Mouse (Mus musculus): ENCODE results near the gene Msh2. TPM values are rescaled to one million over a fixed set of nuclear protein-coding genes. Genes with fewer than 3 reads are reported as not detected.
A peak's percentile ranks its signal among the peaks of the same experiment; 100 is the strongest.

Msh2 gene
- 55.0 and 59.5 TPM in 2 replicates for polyA plus RNA-seq (2015; fragmentation: Nextera tagmentation; extraction: Ambion mirVana)

GRCm38 (mm10) chr17:87671890-87672660 lies at the start of gene Msh2:
TSS of gene Msh2 (plus strand) at chr17:87672330.
- Histone ChIP-seq H3K9ac (ENCODE audit: low read depth, low read length) (peak within 1 kb of the TSS; percentile 92), H3K36me3 (ENCODE audit: control insufficient read depth, insufficient read depth, low read length) (no peaks in the 10 kb centered on the region), H3K4me1 (ENCODE audit: control insufficient read depth, insufficient read depth, low read length) (peaks cover 17% of the 10 kb centered on the region), H3K4me3 (ENCODE audit: low read length) (peak within 1 kb of the TSS; percentile 97), H3K9me3 (ENCODE audit: control insufficient read depth, low read length) (no peaks in the 10 kb centered on the region), H3K27ac (ENCODE audit: low read length) (peak within 1 kb of the TSS; percentile 85), H3K4me2 (ENCODE audit: low read depth, low read length) (peak within 1 kb of the TSS; percentile 82), H3K27me3 (replicated peaks; ENCODE audit: control insufficient read depth, insufficient read depth, low read length) (no peaks in the 10 kb centered on the region)
- ATAC-seq, result peak; percentile 99
- WGBS, result under 1% methylated on average over 44 of the region's 44 CpGs

GRCm38 (mm10) chr17:87625510-87626086 lies 46.5 kb upstream of the Msh2 start:
- Histone ChIP-seq H3K36me3 (ENCODE audit: control insufficient read depth, insufficient read depth, low read length) (no peaks in the 10 kb centered on the region), H3K9ac (ENCODE audit: low read depth, low read length) (no peak overlapping the region), H3K9me3 (ENCODE audit: control insufficient read depth, low read length) (no peaks in the 10 kb centered on the region), H3K27ac (ENCODE audit: low read length) (peak overlapping the region; percentile 90), H3K4me2 (ENCODE audit: low read depth, low read length) (0 out of 2 replicates have a peak overlapping the region, but pooled peaks have one; percentile 15), H3K4me3 (ENCODE audit: low read length) (no peak overlapping the region), H3K4me1 (ENCODE audit: control insufficient read depth, insufficient read depth, low read length) (peaks cover 5% of the 10 kb centered on the region; the same call in 1 of the 2 replicates), H3K27me3 (replicated peaks; ENCODE audit: control insufficient read depth, insufficient read depth, low read length) (no peaks in the 10 kb centered on the region)
- peak; percentile 77 for ATAC-seq
- 31% methylated on average over 3 of the region's 3 CpGs for WGBS

GRCm38 (mm10) chr17:87628144-87628543 lies 44.0 kb upstream of the Msh2 start:
- Histone ChIP-seq H3K4me3 (ENCODE audit: low read length) (no peak overlapping the region), H3K9ac (ENCODE audit: low read depth, low read length) (no peak overlapping the region), H3K9me3 (ENCODE audit: control insufficient read depth, low read length) (no peaks in the 10 kb centered on the region), H3K36me3 (ENCODE audit: control insufficient read depth, insufficient read depth, low read length) (no peaks in the 10 kb centered on the region), H3K27ac (ENCODE audit: low read length) (peak overlapping the region; percentile 87), H3K27me3 (replicated peaks; ENCODE audit: control insufficient read depth, insufficient read depth, low read length) (no peaks in the 10 kb centered on the region), H3K4me2 (ENCODE audit: low read depth, low read length) (no peak overlapping the region), H3K4me1 (ENCODE audit: control insufficient read depth, insufficient read depth, low read length) (peaks cover 5% of the 10 kb centered on the region; the same call in 1 of the 2 replicates)
- 58% methylated on average over 5 of the region's 5 CpGs for WGBS
- peak; percentile 93 for ATAC-seq

GRCm38 (mm10) chr17:87628706-87629105 lies 43.4 kb upstream of the Msh2 start:
- no peak for ATAC-seq

GRCm38 (mm10) chr17:87637056-87637389 lies 35.1 kb upstream of the Msh2 start:
- H3K9ac ChIP-seq (ENCODE audit: low read depth, low read length), result peak overlapping the region; percentile 80
- 2% methylated on average over 22 of the region's 22 CpGs for WGBS
- peaks cover 2% of the 10 kb centered on the region; the same call in 1 of the 2 replicates for H3K27me3 ChIP-seq (replicated peaks; ENCODE audit: control insufficient read depth, insufficient read depth, low read length)
- H3K4me3 ChIP-seq (ENCODE audit: low read length), result peak overlapping the region; percentile 65
- H3K27ac ChIP-seq (ENCODE audit: low read length), result peak overlapping the region; percentile 93
- peak; percentile 49 for ATAC-seq
- H3K9me3 ChIP-seq (ENCODE audit: control insufficient read depth, low read length), result no peaks in the 10 kb centered on the region
- H3K4me2 ChIP-seq (ENCODE audit: low read depth, low read length), result peak overlapping the region; percentile 80
- H3K4me1 ChIP-seq (ENCODE audit: control insufficient read depth, insufficient read depth, low read length), result peaks cover 10% of the 10 kb centered on the region; the same call in 1 of the 2 replicates
- no peaks in the 10 kb centered on the region for H3K36me3 ChIP-seq (ENCODE audit: control insufficient read depth, insufficient read depth, low read length)

More at GRCm38 (mm10) chr17:87628706-87629105, 43.4 kb upstream of the Msh2 start:
- WGBS, result 55% methylated on average over 7 of the region's 7 CpGs
- Histone ChIP-seq H3K9ac (ENCODE audit: low read depth, low read length) (no peak overlapping the region), H3K4me1 (ENCODE audit: control insufficient read depth, insufficient read depth, low read length) (peaks cover 5% of the 10 kb centered on the region; the same call in 1 of the 2 replicates), H3K4me2 (ENCODE audit: low read depth, low read length) (no peak overlapping the region), H3K27me3 (replicated peaks; ENCODE audit: control insufficient read depth, insufficient read depth, low read length) (no peaks in the 10 kb centered on the region), H3K9me3 (ENCODE audit: control insufficient read depth, low read length) (no peaks in the 10 kb centered on the region), H3K36me3 (ENCODE audit: control insufficient read depth, insufficient read depth, low read length) (no peaks in the 10 kb centered on the region), H3K27ac (ENCODE audit: low read length) (peak overlapping the region; percentile 80), H3K4me3 (ENCODE audit: low read length) (no peak overlapping the region)

- H3K4me3 ChIP-seq (ENCODE audit: low read length), result peak overlapping the region; percentile 65
- no peak for ATAC-seq
- H3K27me3 ChIP-seq (replicated peaks; ENCODE audit: control insufficient read depth, insufficient read depth, low read length), result peaks cover 2% of the 10 kb centered on the region; the same call in 1 of the 2 replicates
- H3K4me2 ChIP-seq (ENCODE audit: low read depth, low read length), result peak overlapping the region; percentile 50
- peaks cover 10% of the 10 kb centered on the region; the same call in 1 of the 2 replicates for H3K4me1 ChIP-seq (ENCODE audit: control insufficient read depth, insufficient read depth, low read length)
- H3K36me3 ChIP-seq (ENCODE audit: control insufficient read depth, insufficient read depth, low read length), result no peaks in the 10 kb centered on the region
- 63% methylated on average over 5 of the region's 5 CpGs for WGBS
- peak overlapping the region; percentile 63 for H3K9ac ChIP-seq (ENCODE audit: low read depth, low read length)
- peak overlapping the region; percentile 41 for H3K27ac ChIP-seq (ENCODE audit: low read length)
- H3K9me3 ChIP-seq (ENCODE audit: control insufficient read depth, low read length), result no peaks in the 10 kb centered on the region
Observed at GRCm38 (mm10) chr17:87639242-87639641, 32.9 kb upstream of the Msh2 start.

GRCm38 (mm10) chr17:87640272-87640671 lies 31.9 kb upstream of the Msh2 start:
- Histone ChIP-seq H3K9me3 (ENCODE audit: control insufficient read depth, low read length) (no peaks in the 10 kb centered on the region), H3K36me3 (ENCODE audit: control insufficient read depth, insufficient read depth, low read length) (no peaks in the 10 kb centered on the region), H3K4me1 (ENCODE audit: control insufficient read depth, insufficient read depth, low read length) (peaks cover 10% of the 10 kb centered on the region; the same call in 1 of the 2 replicates), H3K27ac (ENCODE audit: low read length) (no peak overlapping the region), H3K9ac (ENCODE audit: low read depth, low read length) (0 out of 2 replicates have a peak overlapping the region, but pooled peaks have one; percentile 26), H3K4me2 (ENCODE audit: low read depth, low read length) (peak overlapping the region; percentile 39), H3K4me3 (ENCODE audit: low read length) (peak overlapping the region; percentile 21; the same call in 1 of the 2 replicates), H3K27me3 (replicated peaks; ENCODE audit: control insufficient read depth, insufficient read depth, low read length) (peaks cover 2% of the 10 kb centered on the region; the same call in 1 of the 2 replicates)
- no peak for ATAC-seq
- 89% methylated on average over 27 of the region's 27 CpGs for WGBS

- Histone ChIP-seq H3K27me3 (replicated peaks; ENCODE audit: control insufficient read depth, insufficient read depth, low read length) (peaks cover 2% of the 10 kb centered on the region; the same call in 1 of the 2 replicates), H3K27ac (ENCODE audit: low read length) (no peak overlapping the region), H3K4me1 (ENCODE audit: control insufficient read depth, insufficient read depth, low read length) (peaks cover 5% of the 10 kb centered on the region; the same call in 1 of the 2 replicates), H3K36me3 (ENCODE audit: control insufficient read depth, insufficient read depth, low read length) (no peaks in the 10 kb centered on the region), H3K4me2 (ENCODE audit: low read depth, low read length) (peak overlapping the region; percentile 39; the same call in 1 of the 2 replicates), H3K4me3 (ENCODE audit: low read length) (no peak overlapping the region), H3K9me3 (ENCODE audit: control insufficient read depth, low read length) (no peaks in the 10 kb centered on the region), H3K9ac (ENCODE audit: low read depth, low read length) (0 out of 2 replicates have a peak overlapping the region, but pooled peaks have one; percentile 26)
- ATAC-seq, result no peak
- WGBS, result 73% methylated on average over 12 of the region's 12 CpGs
Observed at GRCm38 (mm10) chr17:87641006-87641405, 31.1 kb upstream of the Msh2 start.

- H3K27ac ChIP-seq (ENCODE audit: low read length), result no peak overlapping the region
- no peak for ATAC-seq
- no peak overlapping the region for H3K4me3 ChIP-seq (ENCODE audit: low read length)
Observed at GRCm38 (mm10) chr17:87642744-87643143, 29.4 kb upstream of the Msh2 start.

More at GRCm38 (mm10) chr17:87642744-87643143, 29.4 kb upstream of the Msh2 start:
- Histone ChIP-seq H3K36me3 (ENCODE audit: control insufficient read depth, insufficient read depth, low read length) (no peaks in the 10 kb centered on the region), H3K9me3 (ENCODE audit: control insufficient read depth, low read length) (no peaks in the 10 kb centered on the region), H3K27me3 (replicated peaks; ENCODE audit: control insufficient read depth, insufficient read depth, low read length) (0 out of 2 replicates have a peak, but pooled peaks cover 2% of the 10 kb centered on the region), H3K4me2 (ENCODE audit: low read depth, low read length) (no peak overlapping the region), H3K9ac (ENCODE audit: low read depth, low read length) (no peak overlapping the region), H3K4me1 (ENCODE audit: control insufficient read depth, insufficient read depth, low read length) (peaks cover 3% of the 10 kb centered on the region; the same call in 1 of the 2 replicates)
- 82% methylated on average over 8 of the region's 8 CpGs for whole genome bisulfite sequencing
